Mouse (Mus musculus) CH12.LX (cell line): ENCODE data around the gene Gm10663. TPM values are rescaled to one million over a fixed set of nuclear protein-coding genes. Genes with fewer than 3 reads are reported as not detected.
A peak's percentile ranks its signal among the peaks of the same experiment; 100 is the strongest.

ENCODE experiments used
- DNase-seq: peaks from one replicate; pipeline ENCODE4 v3.0.0-alpha.2; 2013; ENCODE audit errors: extremely low read depth
- H3K27ac ChIP-seq: 2 replicates; pipeline ENCODE4 v1.5.1; 2012; ENCODE audit warnings: low read depth, mild to moderate bottlenecking, control low read depth, moderate library complexity; ENCODE audit not compliant: insufficient read depth
- H3K27me3 ChIP-seq: replicated peaks from 2 replicates; pipeline ENCODE3; 2012; ENCODE audit warnings: inconsistent platforms
- H3K36me3 ChIP-seq, 2 experiments: replicated peaks in 1 of 2; 2 replicates each; pipeline versions ENCODE3 to v1.6.1; 2012; ENCODE audit warnings: inconsistent platforms in 1 of 2, low read length in 1 of 2, mild to moderate bottlenecking in 1 of 2, mixed read lengths in 1 of 2, moderate library complexity in 1 of 2; ENCODE audit not compliant: control insufficient read depth in 1 of 2, insufficient read depth in 1 of 2
- H3K4me1 ChIP-seq, 2 experiments: 2 replicates each; pipeline ENCODE4 v1.6.1; 2012; ENCODE audit warnings: inconsistent platforms in 1 of 2, moderate library complexity in 1 of 2; ENCODE audit not compliant: insufficient read depth in 2 of 2, control insufficient read depth in 1 of 2
- H3K4me2 ChIP-seq: 2 replicates; pipeline ENCODE4 v1.6.1; 2012; ENCODE audit warnings: low read depth, mild to moderate bottlenecking, control low read depth; ENCODE audit not compliant: poor library complexity, insufficient read depth, severe bottlenecking
- H3K4me3 ChIP-seq, 3 experiments: fragments of 150-350 bp in 1 of 3; sonication (generic) in 1 of 3; replicated peaks in 1 of 3; 2 replicates each; pipeline versions ENCODE3 to v1.5.1; 2011 to 2012; ENCODE audit warnings: low read depth in 2 of 3, low read length in 2 of 3, mild to moderate bottlenecking in 2 of 3, moderate library complexity in 2 of 3, control low read depth in 1 of 3, improper control_type of control experiment in 1 of 3, inconsistent platforms in 1 of 3, mixed read lengths in 1 of 3; ENCODE audit not compliant: poor library complexity in 1 of 3
- H3K79me2 ChIP-seq: replicated peaks from 2 replicates; pipeline ENCODE4 v1.6.1; 2012; ENCODE audit warnings: mild to moderate bottlenecking, moderate library complexity; ENCODE audit not compliant: control insufficient read depth, poor library complexity, insufficient read depth, severe bottlenecking; ENCODE audit errors: extremely low read depth
- H3K9ac ChIP-seq: 2 replicates; pipeline ENCODE4 v1.6.1; 2012; ENCODE audit warnings: low read depth, mild to moderate bottlenecking, control low read depth, moderate library complexity; ENCODE audit not compliant: insufficient read depth
- H3K9me3 ChIP-seq: replicated peaks from 2 replicates; pipeline ENCODE3; 2012; ENCODE audit warnings: low read length, inconsistent platforms, mixed read lengths
- CHD1 ChIP-seq: IDR thresholded peaks from 2 replicates; pipeline ENCODE4 v1.6.1; 2012; ENCODE audit warnings: low read depth, low read length, improper control_type of control experiment, inconsistent platforms
- CTCF ChIP-seq, 2 experiments: IDR thresholded peaks in 1 of 2; conservative IDR thresholded peaks in 1 of 2; 2 replicates each; pipeline ENCODE4 v1.5.1; 2011 to 2012; ENCODE audit warnings: low read depth in 2 of 2, low read length in 2 of 2, improper control_type of control experiment in 1 of 2, inconsistent platforms in 1 of 2, mild to moderate bottlenecking in 1 of 2, moderate library complexity in 1 of 2
- E2F4 ChIP-seq: IDR thresholded peaks from 2 replicates; pipeline ENCODE4 v1.6.1; 2011; ENCODE audit warnings: low read depth, low read length, improper control_type of control experiment; ENCODE audit not compliant: insufficient replicate concordance
- ELF1 ChIP-seq: IDR thresholded peaks from 2 replicates; pipeline ENCODE4 v1.6.1; 2014; ENCODE audit warnings: low read depth, mild to moderate bottlenecking, inconsistent platforms, low read length, improper control_type of control experiment
- GABPA ChIP-seq: IDR thresholded peaks from 2 replicates; pipeline ENCODE4 v1.6.1; 2012; ENCODE audit warnings: low read depth, low read length, improper control_type of control experiment, inconsistent platforms; ENCODE audit not compliant: insufficient replicate concordance
- HCFC1 ChIP-seq: IDR thresholded peaks from 2 replicates; pipeline ENCODE4 v1.6.1; 2012; ENCODE audit warnings: low read depth, mild to moderate bottlenecking, inconsistent platforms, low read length, improper control_type of control experiment
- IRF4 ChIP-seq: IDR thresholded peaks from 2 replicates; pipeline ENCODE4 v1.6.1; 2014; ENCODE audit warnings: low read depth, mild to moderate bottlenecking, inconsistent platforms, low read length, improper control_type of control experiment
- JUN ChIP-seq: IDR thresholded peaks from 2 replicates; pipeline ENCODE4 v1.6.1; 2011; ENCODE audit warnings: low read depth, mild to moderate bottlenecking, low read length, improper control_type of control experiment, moderate library complexity; ENCODE audit not compliant: insufficient read depth
- JUND ChIP-seq: conservative IDR thresholded peaks from 2 replicates; pipeline ENCODE4 v1.6.1; 2011; ENCODE audit warnings: low read depth, low read length, improper control_type of control experiment
- KAT2A ChIP-seq: IDR thresholded peaks from 2 replicates; pipeline ENCODE4 v1.6.1; 2012; ENCODE audit warnings: low read length, improper control_type of control experiment, inconsistent platforms; ENCODE audit not compliant: insufficient replicate concordance
- MAFK ChIP-seq: IDR thresholded peaks from 2 replicates; pipeline ENCODE4 v1.6.1; 2011; ENCODE audit warnings: low read length, improper control_type of control experiment; ENCODE audit not compliant: insufficient replicate concordance
- MAX ChIP-seq: IDR thresholded peaks from 2 replicates; pipeline ENCODE4 v1.6.1; 2011; ENCODE audit warnings: low read length, improper control_type of control experiment
- MAZ ChIP-seq: IDR thresholded peaks from 2 replicates; pipeline ENCODE4 v1.6.1; 2012; ENCODE audit warnings: low read depth, mild to moderate bottlenecking, inconsistent platforms, low read length, improper control_type of control experiment, moderate library complexity
- MEF2A ChIP-seq: IDR thresholded peaks from 2 replicates; pipeline ENCODE4 v1.6.1; 2014; ENCODE audit warnings: low read depth, mild to moderate bottlenecking, inconsistent platforms, low read length, improper control_type of control experiment, borderline replicate concordance
- MXI1 ChIP-seq: IDR thresholded peaks from 2 replicates; pipeline ENCODE4 v1.6.1; 2011; ENCODE audit warnings: mild to moderate bottlenecking, low read depth, low read length, improper control_type of control experiment
- MYC ChIP-seq: IDR thresholded peaks from 2 replicates; pipeline ENCODE4 v1.6.1; 2011; ENCODE audit warnings: low read depth, mild to moderate bottlenecking, improper control_type of control experiment, low read length
- PAX5 ChIP-seq: IDR thresholded peaks from 2 replicates; pipeline ENCODE4 v1.6.1; 2012; ENCODE audit warnings: low read length, inconsistent platforms, mixed read lengths
- POLR2A ChIP-seq: IDR thresholded peaks from 2 replicates; pipeline ENCODE4 v1.6.1; 2011; ENCODE audit warnings: low read depth, mild to moderate bottlenecking, improper control_type of control experiment, low read length
- POLR2AphosphoS2 ChIP-seq: IDR thresholded peaks from 2 replicates; pipeline ENCODE4 v1.6.1; 2011; ENCODE audit warnings: low read depth, low read length, improper control_type of control experiment
- RAD21 ChIP-seq: IDR thresholded peaks from 2 replicates; pipeline ENCODE4 v1.6.1; 2011; ENCODE audit warnings: low read depth, mild to moderate bottlenecking, low read length, improper control_type of control experiment, moderate library complexity
- TBP ChIP-seq: conservative IDR thresholded peaks from 2 replicates; pipeline ENCODE4 v1.6.1; 2011; ENCODE audit warnings: low read depth, low read length, improper control_type of control experiment
- TCF12 ChIP-seq: IDR thresholded peaks from 2 replicates; pipeline ENCODE4 v1.6.1; 2014; ENCODE audit warnings: low read depth, mild to moderate bottlenecking, inconsistent platforms, low read length, improper control_type of control experiment
- ZC3H11A ChIP-seq: IDR thresholded peaks from 2 replicates; pipeline ENCODE4 v1.6.1; 2012; ENCODE audit warnings: low read depth, mild to moderate bottlenecking, inconsistent platforms, low read length, improper control_type of control experiment
- ZKSCAN1 ChIP-seq: IDR thresholded peaks from 2 replicates; pipeline ENCODE4 v1.6.1; 2012; ENCODE audit warnings: low read depth, inconsistent platforms, low read length, improper control_type of control experiment, borderline replicate concordance
- ZNF384 ChIP-seq: IDR thresholded peaks from 2 replicates; pipeline ENCODE4 v1.6.1; 2012; ENCODE audit warnings: low read depth, low read length, improper control_type of control experiment, inconsistent platforms
- dilution Hi-C: fragments of 300-500 bp; cut with MboI; formaldehyde crosslinking; loops from 2 replicates; pipeline ENCODE4 v1.14.3; 2020; ENCODE audit warnings: low sequenced_read_pairs; ENCODE audit not compliant: extremely low pct_unique_long_range_greater_than_20kb, extremely low pct_ligation_motif_present
- in situ Hi-C: fragments of 300-500 bp; cut with MboI; formaldehyde crosslinking; loops from 3 replicates; pipeline ENCODE4 v1.14.3; 2019; ENCODE audit warnings: low sequenced_read_pairs, low pct_ligation_motif_present, low pct_unique_long_range_greater_than_20kb, mixed read lengths
- polyA plus RNA-seq: library from polyadenylated mRNA; unstranded; fragments of >175 nt; gene quantifications from 2 replicates; pipeline ENCODE4 v1.2.1, GENCODE M21; 2012; ENCODE audit warnings: low read depth; ENCODE audit not compliant: insufficient read length
- total RNA-seq, 2 experiments: library from RNA; depleted of rRNA; stranded (reverse); fragments of 300-350 nt in 1 of 2; fragments of >200 nt in 1 of 2; gene quantifications; 2 replicates each; pipeline ENCODE4 v1.2.3; 2012 to 2014

Gm10663 gene
- total and polyA plus RNA-seq, 3 experiments: not detected

DNA sequence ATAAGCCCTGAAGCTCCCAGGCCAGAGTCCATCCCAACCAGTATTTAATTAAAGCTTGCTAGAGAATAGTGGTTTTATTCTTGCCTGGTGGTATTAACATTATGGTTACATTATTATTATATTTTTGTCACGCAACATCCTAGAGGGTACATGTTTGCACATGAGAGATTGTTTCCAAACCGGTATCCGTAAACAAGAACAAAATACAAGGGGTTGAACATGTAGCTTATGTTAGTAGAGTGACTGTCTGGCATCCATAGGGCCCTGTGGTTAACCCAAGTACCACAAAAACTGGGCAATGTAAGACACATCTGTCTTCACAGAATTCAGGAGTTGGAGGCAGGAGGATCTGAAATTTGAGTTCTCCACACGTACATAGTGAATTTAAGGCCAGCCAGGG lies 7.8 kb upstream of the Gm10663 start:
- Histone ChIP-seq H3K79me2 (no peaks in the 10 kb centered on the region), H3K4me2 (no peak overlapping the region), H3K9ac (no peak overlapping the region), H3K4me1 (peaks cover 0 to 8% of the 10 kb centered on the region in 2 experiments; a peak in 1 of 4 replicates), H3K9me3 (no peaks in the 10 kb centered on the region), H3K36me3 (no peaks in the 10 kb centered on the region)
- dilution Hi-C loops: no loop called here
- no peak for TF ChIP-seq GABPA
- TF ChIP-seq PAX5: no peak
- no peak for TF ChIP-seq JUN
- TF ChIP-seq CTCF (conservative IDR thresholded peaks at IDR 0.05 in 1 of 2, IDR thresholded peaks at IDR 0.05 in 1 of 2; ENCODE audit: low read depth in 2 of 2, low read length in 2 of 2): no peak
- TF ChIP-seq MXI1: no peak
- no peak for TF ChIP-seq JUND
- TF ChIP-seq POLR2A: no peak
- TF ChIP-seq TCF12: no peak
- no peak for TF ChIP-seq MAZ
- no peak for TF ChIP-seq ZNF384
- no peak for TF ChIP-seq IRF4
- TF ChIP-seq, all 38 proteins: peak for 0
- Histone ChIP-seq H3K4me3 (no peak overlapping the region), H3K27ac (no peak overlapping the region), H3K27me3 (no peaks in the 10 kb centered on the region)
- DNase-seq: no peak
- in situ Hi-C loops: no loop called here

GRCm38 (mm10) chr8:65067694-65068472 lies 7.0 kb upstream of the Gm10663 start:
- Histone ChIP-seq H3K27ac (no peak overlapping the region), H3K9me3 (no peaks in the 10 kb centered on the region), H3K4me3 (no peak overlapping the region), H3K4me1 (peaks cover 0 to 8% of the 10 kb centered on the region in 2 experiments; a peak in 1 of 4 replicates), H3K27me3 (no peaks in the 10 kb centered on the region), H3K36me3 (no peaks in the 10 kb centered on the region), H3K9ac (no peak overlapping the region), H3K79me2 (no peaks in the 10 kb centered on the region), H3K4me2 (no peak overlapping the region)
- DNase-seq: no peak
- dilution Hi-C loops (no loop called here), in situ Hi-C loops (no loop called here)
- TF ChIP-seq POLR2AphosphoS2 (no peak), MAFK (0 out of 2 replicates have a peak, but pooled peaks have one; percentile 35), POLR2A (no peak)

DNA sequence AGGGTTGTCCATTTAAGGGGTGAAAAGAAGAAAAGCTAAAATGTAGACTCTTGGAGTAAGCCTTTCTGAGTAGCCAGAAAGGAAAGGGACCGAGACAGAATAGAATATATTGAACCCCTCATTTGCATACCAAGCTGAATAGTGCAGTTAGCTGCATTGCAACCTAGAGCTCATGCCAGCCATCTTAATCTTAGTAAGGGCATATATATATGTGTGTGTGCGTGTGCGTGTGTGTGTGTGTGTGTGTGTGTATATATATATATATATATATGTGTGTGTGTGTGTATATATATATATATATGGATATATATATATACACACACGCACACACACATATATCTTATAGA lies 6.4 kb upstream of the Gm10663 start:
- TF ChIP-seq MAX (no peak), PAX5 (no peak), JUN (no peak), MYC (no peak), JUND (no peak), E2F4 (no peak), TCF12 (no peak), ZC3H11A (no peak), GABPA (no peak), CHD1 (no peak), ZKSCAN1 (no peak), RAD21 (no peak), ELF1 (no peak), MAFK (no peak), HCFC1 (no peak), MEF2A (no peak), TBP (no peak), KAT2A (no peak)
- TF ChIP-seq, all 38 proteins: peak for 0
- Histone ChIP-seq H3K4me2 (no peak overlapping the region), H3K27ac (no peak overlapping the region)

More for the DNA sequence above, 6.4 kb upstream of the Gm10663 start:
- DNase-seq: no peak
- no peaks in the 10 kb centered on the region for H3K27me3 ChIP-seq
- no peak overlapping the region for H3K9ac ChIP-seq
- peaks cover 0 to 8% of the 10 kb centered on the region in 2 experiments; a peak in 1 of 4 replicates for H3K4me1 ChIP-seq
- dilution Hi-C loops (no loop called here), in situ Hi-C loops (no loop called here)
- no peaks in the 10 kb centered on the region for H3K79me2 ChIP-seq
- no peaks in the 10 kb centered on the region for H3K9me3 ChIP-seq
- no peaks in the 10 kb centered on the region for H3K36me3 ChIP-seq
- no peak overlapping the region for H3K4me3 ChIP-seq
